Mouse (Mus musculus) ovary, postnatal 36 days (tissue): Measurements from ENCODE around the gene Ptprj.
"Not testable (repeated sequence)": the region's sequence is repeated elsewhere in the genome, so short reads cannot be mapped to it uniquely, and the experiment has no call there.

Source experiments
- DNase-seq: peaks from one replicate; pipeline ENCODE4 v3.0.0; 2022; ENCODE audit warnings: low spot score, mixed read lengths

Ptprj gene

GRCm38 (mm10) chr2:90577451-90578279, 2.8 kb downstream of the Ptprj start:
- DNase-seq: no peak

GRCm38 (mm10) chr2:90576936-90577335, 3.5 kb downstream of the Ptprj start:
- no peak for DNase-seq

DNA sequence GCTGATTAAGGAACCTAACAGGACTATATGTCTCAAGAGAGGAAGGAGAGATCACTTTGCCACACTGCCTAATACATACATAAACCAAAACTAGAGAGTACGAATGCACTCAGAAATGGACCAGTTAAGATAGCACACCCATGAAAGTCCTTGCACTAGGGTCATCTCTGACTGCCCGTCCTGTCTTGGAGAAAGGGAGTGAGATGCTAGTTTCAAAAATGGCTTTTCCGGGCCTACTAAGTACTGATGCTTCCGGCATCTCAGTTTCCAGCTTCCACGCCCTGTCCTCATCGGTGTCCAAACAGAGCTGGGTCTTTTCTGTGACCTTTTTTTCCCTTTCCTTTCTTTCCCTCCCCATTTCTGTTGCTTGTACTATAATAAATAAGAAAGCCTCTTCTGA, 4.0 kb downstream of the Ptprj start:
- no peak for DNase-seq

- no peak for DNase-seq
These were observed 4.7 kb downstream of the Ptprj start for GRCm38 (mm10) chr2:90575713-90576112.

- DNase-seq: no peak
These were observed 5.3 kb downstream of the Ptprj start for GRCm38 (mm10) chr2:90575116-90575515.

- no peak for DNase-seq
These were observed 5.9 kb downstream of the Ptprj start for GRCm38 (mm10) chr2:90574536-90574935.

DNA sequence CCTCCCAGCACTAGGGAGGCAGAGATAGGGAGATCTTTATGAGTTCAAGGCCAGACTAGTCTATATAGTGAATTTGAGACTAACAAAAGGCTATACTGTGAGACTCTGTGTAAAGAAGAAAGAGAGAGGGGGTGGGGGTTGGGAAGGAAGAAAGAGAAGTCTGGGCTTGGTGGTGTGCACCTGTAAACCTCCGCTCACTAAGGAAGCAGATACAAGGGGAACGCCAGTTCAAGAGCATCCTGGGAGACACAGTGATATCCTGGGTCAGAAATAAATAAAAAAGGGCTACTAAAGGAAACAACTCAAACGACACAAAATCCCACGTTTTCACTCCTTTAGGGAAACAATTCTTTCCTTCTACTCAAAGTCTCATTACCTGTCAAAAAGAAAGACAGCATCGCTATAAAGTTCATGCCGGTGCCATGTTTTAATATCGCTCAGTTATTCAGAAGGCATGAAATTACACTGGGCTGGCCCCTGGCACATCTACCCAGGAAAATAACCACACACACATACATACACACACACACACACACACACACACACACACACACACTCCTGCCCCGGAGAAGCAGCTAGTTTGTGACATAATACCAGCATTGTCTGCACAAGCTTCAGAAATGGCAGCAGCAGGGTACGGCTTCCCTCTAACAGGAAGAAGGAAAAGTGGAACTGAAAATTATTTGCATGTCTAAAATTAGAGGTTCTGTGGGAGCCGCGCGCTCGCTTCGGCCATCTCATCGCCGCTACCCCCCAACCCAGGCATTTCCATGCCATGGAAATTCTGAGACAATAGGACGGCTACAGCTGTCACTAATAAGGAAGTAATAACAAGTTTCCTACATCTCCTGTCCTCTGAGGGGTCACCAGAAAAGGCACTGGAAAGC, 6.6 kb downstream of the Ptprj start:
- DNase-seq: no peak

- DNase-seq: no peak
These were observed 8.3 kb downstream of the Ptprj start for GRCm38 (mm10) chr2:90572126-90572525.

GRCm38 (mm10) chr2:90571399-90571798, 9.0 kb downstream of the Ptprj start:
- DNase-seq: not testable (repeated sequence)

GRCm38 (mm10) chr2:90570871-90571270, 9.6 kb downstream of the Ptprj start:
- DNase-seq: no peak

GRCm38 (mm10) chr2:90570216-90570615, 10.2 kb downstream of the Ptprj start:
- DNase-seq: no peak

- DNase-seq: no peak
These were observed 11.4 kb downstream of the Ptprj start for GRCm38 (mm10) chr2:90568961-90569481.

DNA sequence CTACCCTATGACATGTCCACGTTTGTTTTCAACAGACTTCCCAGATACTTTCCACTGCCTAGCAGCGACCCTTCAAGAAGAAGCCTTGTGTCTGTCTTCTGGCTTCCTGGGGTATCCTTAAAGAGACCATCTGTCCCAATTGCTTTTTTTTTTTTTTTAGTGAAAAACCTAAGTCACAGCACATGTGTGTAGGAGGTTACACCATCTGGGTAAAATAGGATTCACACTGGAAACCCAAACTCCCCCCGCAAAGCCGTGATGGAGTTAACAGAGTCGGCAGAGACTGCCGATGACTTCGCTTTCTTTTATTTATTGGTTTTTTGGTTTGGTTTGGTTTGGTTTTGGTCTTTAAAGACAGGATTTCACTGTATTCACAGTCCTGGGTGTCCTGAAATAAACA, 12.4 kb downstream of the Ptprj start:
- DNase-seq: no peak

DNA sequence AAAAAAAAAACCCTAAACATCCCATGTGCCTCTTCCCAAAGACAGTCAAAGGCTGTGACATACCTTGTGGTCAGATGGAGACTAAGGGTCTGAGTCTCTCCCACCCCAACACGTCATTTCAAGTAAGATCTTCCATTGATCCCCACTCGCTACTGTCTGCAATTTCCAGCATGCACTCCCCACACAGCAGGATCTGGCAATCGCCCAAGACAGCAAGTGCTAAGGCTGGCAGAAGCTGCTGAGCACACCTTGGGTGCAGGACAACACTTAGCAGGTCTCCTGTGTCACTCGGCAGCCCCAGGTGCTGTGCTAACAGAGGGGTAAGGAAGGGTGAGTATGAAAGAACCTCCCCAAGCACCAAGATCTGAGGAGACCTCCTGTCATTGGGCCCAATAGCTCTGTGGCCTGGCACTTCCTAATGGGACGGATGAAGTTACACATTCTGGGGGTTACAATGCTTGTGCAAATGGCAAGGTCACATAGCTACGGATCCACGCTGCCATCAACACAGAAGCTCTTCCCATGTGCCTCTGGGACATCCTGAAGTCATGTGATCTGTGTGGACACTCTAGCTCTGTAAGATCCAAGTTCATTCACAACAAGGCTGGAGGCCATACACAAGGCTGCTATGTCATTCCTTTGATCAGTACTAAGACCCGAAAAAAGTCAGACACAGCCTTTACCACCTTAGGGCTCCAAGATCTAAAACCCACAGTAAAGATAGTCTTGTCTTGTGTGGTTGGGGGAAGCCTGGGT, 13.5 kb downstream of the Ptprj start:
- no peak for DNase-seq

DNA sequence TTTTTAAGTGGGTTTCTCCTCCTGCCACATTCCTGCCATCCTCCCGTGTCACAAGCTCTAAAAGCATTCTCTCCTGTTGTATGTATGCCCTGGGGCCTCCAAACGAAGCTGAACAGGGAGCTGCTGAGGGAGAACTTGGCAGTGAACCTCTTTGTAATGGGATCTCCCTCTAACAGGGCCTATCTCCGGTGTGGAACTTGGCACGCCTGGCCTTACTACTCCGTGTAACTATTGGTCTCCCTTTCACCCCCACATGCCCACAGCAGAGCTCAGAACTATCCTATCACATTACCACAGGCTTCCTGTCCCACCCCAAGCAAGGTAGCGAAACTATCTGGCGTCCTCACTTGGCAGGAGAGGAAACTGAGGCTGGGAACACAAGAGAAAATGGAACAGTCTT, 14.4 kb downstream of the Ptprj start:
- no peak for DNase-seq

- DNase-seq: no peak
These were observed 15.1 kb downstream of the Ptprj start for GRCm38 (mm10) chr2:90565192-90565929.

DNA sequence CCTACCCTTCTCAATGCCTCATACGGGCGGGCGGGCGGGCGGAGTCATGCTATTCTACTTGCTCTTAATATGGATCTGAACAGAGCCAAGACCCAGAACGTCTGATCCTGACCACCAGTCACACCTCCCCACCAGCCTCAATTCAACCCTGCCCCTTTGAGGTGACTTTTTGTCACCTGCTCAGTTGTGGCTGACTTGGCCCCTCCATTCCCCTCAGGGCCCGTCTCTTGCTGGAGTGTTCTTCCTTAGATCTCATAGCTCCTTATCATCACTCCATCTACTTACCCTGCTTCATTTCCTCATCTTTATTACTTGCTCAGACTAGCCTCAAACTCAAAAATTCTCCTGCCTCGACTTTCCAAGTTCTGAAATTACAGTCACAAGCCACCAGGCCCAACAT, 15.9 kb downstream of the Ptprj start:
- DNase-seq: no peak

- DNase-seq: no peak
These were observed 17.3 kb downstream of the Ptprj start for GRCm38 (mm10) chr2:90563171-90563570.

- DNase-seq: no peak
These were observed 18.2 kb downstream of the Ptprj start for GRCm38 (mm10) chr2:90562126-90562670.

DNA sequence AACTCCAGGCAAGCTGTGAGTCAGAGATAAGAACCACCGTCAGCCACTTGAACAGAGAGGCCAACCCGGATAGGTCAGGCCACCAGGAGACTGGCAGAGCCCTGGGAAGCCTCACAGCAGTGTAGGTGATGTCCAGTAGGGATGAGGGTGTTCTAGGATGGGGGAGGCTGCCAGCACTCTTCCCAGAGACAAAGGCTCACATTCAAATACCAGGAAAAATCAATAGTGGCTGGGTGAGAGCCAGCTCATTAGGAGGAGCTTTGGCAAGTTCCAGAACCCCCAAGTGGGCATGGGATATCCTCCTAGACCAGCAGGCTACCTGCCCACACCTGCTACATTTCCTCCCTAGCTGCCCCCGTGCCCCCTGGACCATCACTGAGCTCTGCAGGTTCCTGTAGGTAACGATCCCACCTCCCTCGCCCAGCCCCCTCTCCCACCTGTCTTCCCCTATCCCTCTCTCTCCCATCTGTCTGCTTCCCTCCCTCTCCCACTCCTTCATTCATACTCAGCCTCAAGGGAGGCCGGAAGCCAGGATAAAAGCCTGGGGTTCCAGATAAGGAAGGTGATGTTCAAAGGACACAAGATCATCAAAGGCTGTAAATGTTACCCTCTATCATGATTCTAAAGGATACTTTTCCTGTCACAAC, 20.1 kb downstream of the Ptprj start:
- DNase-seq: no peak
